Mouse (Mus musculus) E14TG2a.4 (cell line): ENCODE measurements around the gene Defb48.

Source experiments
- CTCF ChIP-seq: conservative IDR thresholded peaks from 2 replicates; pipeline ENCODE4 v1.5.1; 2014; ENCODE audit warnings: low read length
- NANOG ChIP-seq: IDR thresholded peaks from 2 replicates; pipeline ENCODE4 v1.6.1; 2014; ENCODE audit warnings: borderline replicate concordance, low read length, mixed read lengths

- TF ChIP-seq CTCF (no peak), NANOG (no peak)
Measured at GRCm38 (mm10) chr14:62984410-62984809, at the start of gene Defb48.
